Mouse (Mus musculus) cortical plate, adult 2 months (tissue): ENCODE results near the gene Lrsam1. TPM values are rescaled to one million over a fixed set of nuclear protein-coding genes. Genes with fewer than 3 reads are reported as not detected.

Experiments
- H3K27ac ChIP-seq: fragments of 200-500 bp; 2 replicates; pipeline ENCODE4 v1.5.1; 2012; ENCODE audit warnings: low read length, control low read depth, inconsistent platforms; ENCODE audit not compliant: insufficient read depth
- H3K4me1 ChIP-seq: fragments of 200-500 bp; 2 replicates; pipeline ENCODE4 v1.6.1; 2011; ENCODE audit warnings: low read length; ENCODE audit not compliant: control insufficient read depth, insufficient read depth
- H3K4me3 ChIP-seq: fragments of 200-500 bp; 2 replicates; pipeline ENCODE4 v1.5.1; 2011; ENCODE audit warnings: mild to moderate bottlenecking, low read length, control low read depth; ENCODE audit not compliant: insufficient read depth
- CTCF ChIP-seq: fragments of 200-500 bp; IDR thresholded peaks from 2 replicates; pipeline ENCODE4 v1.5.1; 2011; ENCODE audit warnings: mild to moderate bottlenecking, control low read depth, low read length; ENCODE audit not compliant: insufficient read depth; ENCODE audit errors: extremely low read depth
- POLR2A ChIP-seq: fragments of 200-500 bp; IDR thresholded peaks from 2 replicates; pipeline ENCODE4 v1.6.1; 2011; ENCODE audit warnings: mild to moderate bottlenecking, low read length, control low read depth; ENCODE audit not compliant: insufficient read depth; ENCODE audit errors: extremely low read depth
- polyA plus RNA-seq: library from polyadenylated mRNA; depleted of rRNA; stranded (reverse); fragments of >200 nt; gene quantifications from 2 replicates; pipeline ENCODE4 v1.2.3, GENCODE M21; 2012; rRNA removed

Lrsam1 gene
- polyA plus RNA-seq, 1 experiment = 25.9 TPM

GRCm38 (mm10) chr2:32876490-32877302, 84.7 kb downstream of the Lrsam1 start:
- H3K4me3 ChIP-seq = peak overlapping the region; percentile 68
- peak overlapping the region; percentile 49 for H3K27ac ChIP-seq
- TF ChIP-seq CTCF (no peak), POLR2A (no peak)
- H3K4me1 ChIP-seq = peaks cover 8% of the 10 kb centered on the region; the same call in 1 of the 2 replicates

DNA sequence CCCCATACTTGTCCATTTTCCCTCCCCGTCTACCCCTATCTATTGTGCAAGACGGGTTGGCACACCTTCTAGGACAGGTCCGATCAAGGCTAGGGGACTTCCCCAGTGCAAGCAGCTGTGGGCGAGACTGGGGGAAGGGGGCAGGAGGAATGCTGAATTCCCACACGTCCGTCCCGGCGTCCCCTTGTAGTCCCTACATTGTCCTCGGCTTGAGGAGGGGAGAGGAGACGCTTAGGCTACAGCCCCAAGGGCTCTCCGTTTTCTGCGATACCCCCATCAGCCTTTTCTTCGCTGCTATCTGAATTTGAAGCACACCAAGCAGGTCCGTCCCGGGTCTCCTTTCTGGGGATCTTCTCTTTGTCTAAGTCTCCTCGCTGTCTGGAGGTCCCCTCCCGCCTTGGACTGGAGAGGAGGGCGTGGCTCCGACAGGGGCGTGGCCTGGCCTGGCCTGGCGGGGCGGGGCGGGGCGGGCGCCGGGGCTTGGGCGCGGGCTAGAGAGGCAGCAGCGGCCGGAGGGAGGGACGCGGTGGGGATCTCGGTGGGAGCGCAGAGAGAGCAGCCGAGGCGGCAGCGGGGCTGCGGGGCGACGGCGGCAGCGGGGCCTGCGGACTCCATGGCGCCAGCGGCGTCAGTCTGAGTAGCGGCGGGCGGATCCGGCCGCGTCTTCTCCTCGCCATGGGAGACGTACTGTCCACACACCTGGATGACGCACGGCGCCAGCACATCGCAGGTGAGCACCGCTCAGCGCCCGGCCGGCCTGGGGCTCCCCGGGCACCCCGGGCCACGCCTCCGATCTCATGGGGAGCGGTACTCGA, 85.5 kb downstream of the Lrsam1 start, which contains the start of gene Fam129b:
TSS of gene Fam129b (plus strand) at position 440 of the 815 bp plus-strand sequence.
- TF ChIP-seq POLR2A (no peak), CTCF (no peak)
- H3K4me1 ChIP-seq = 0 out of 2 replicates have a peak, but pooled peaks cover 4% of the 10 kb centered on the region
- H3K27ac ChIP-seq = peak within 1 kb of the TSS; percentile 49
- peak within 1 kb of the TSS; percentile 68 for H3K4me3 ChIP-seq

Other genes with a start within 250 kb of the Lrsam1 start
- gene Cdk9, start 248.5 kb downstream of the Lrsam1 start, polyA plus RNA-seq = 260 and 329 TPM in 2 replicates
- 29.7 and 31.5 TPM in 2 replicates for gene Sh2d3c, start 240.6 kb downstream of the Lrsam1 start, polyA plus RNA-seq
- 3.5 and 4.2 TPM in 2 replicates for gene 6330409D20Rik, start 220.6 kb downstream of the Lrsam1 start, polyA plus RNA-seq
- gene Tor2a, start 204.4 kb downstream of the Lrsam1 start, polyA plus RNA-seq = 54.9 and 58.9 TPM in 2 replicates
- 1.8 and 2.2 TPM in 2 replicates for gene Ttc16, start 186.0 kb downstream of the Lrsam1 start, polyA plus RNA-seq
- gene Ptrh1, start 185.8 kb downstream of the Lrsam1 start, polyA plus RNA-seq = 5.4 and 6.6 TPM in 2 replicates
- gene Cfap157, start 177.2 kb downstream of the Lrsam1 start, polyA plus RNA-seq = 0.11 and 0.35 TPM in 2 replicates
- gene Stxbp1, start 114.4 kb downstream of the Lrsam1 start, polyA plus RNA-seq = 709 and 713 TPM in 2 replicates
- 27.1 and 29.0 TPM in 2 replicates for gene Fam129b, start 85.5 kb downstream of the Lrsam1 start, polyA plus RNA-seq
- 484 and 506 TPM in 2 replicates for gene Rpl12, start 55 bp downstream of the Lrsam1 start, polyA plus RNA-seq
- gene Slc2a8, start 20.5 kb upstream of the Lrsam1 start, polyA plus RNA-seq = 47.5 TPM in 2 replicates
- 123 and 124 TPM in 2 replicates for gene Garnl3, start 170.0 kb upstream of the Lrsam1 start, polyA plus RNA-seq